Mouse (Mus musculus) embryo, embryonic 10 days (tissue): ENCODE data around the gene Tdrd12.
"Not testable (repeated sequence)": the region's sequence is repeated elsewhere in the genome, so short reads cannot be mapped to it uniquely, and the experiment has no call there.

ENCODE experiments used
- DNase-seq: peaks from one replicate; pipeline ENCODE4 v3.0.0-alpha.2; 2015; ENCODE audit warnings: low spot score

Tdrd12 gene

GRCm38 (mm10) chr7:35537562-35537961 lies at the start of gene Tdrd12:
Tdrd12 (minus strand) TSS chr7:35537745.
- DNase-seq, result no peak

- DNase-seq, result no peak
Measured at GRCm38 (mm10) chr7:35586906-35587445, 49.4 kb upstream of the Tdrd12 start.

GRCm38 (mm10) chr7:35586055-35586905 lies 48.7 kb upstream of the Tdrd12 start, which contains the start of gene Ankrd27:
Ankrd27 (plus strand) TSS chr7:35586244.
- peak; percentile 98 for DNase-seq

- DNase-seq, result peak; percentile 86
Measured at GRCm38 (mm10) chr7:35585191-35586054, 47.9 kb upstream of the Tdrd12 start, which contains the start of gene Rgs9bp. Rgs9bp (minus strand) TSS chr7:35585582.

GRCm38 (mm10) chr7:35584786-35585190 lies 47.2 kb upstream of the Tdrd12 start:
- DNase-seq, result peak; percentile 62

- no peak for DNase-seq
Measured at GRCm38 (mm10) chr7:35584068-35584785, 46.7 kb upstream of the Tdrd12 start.

- peak; percentile 38 for DNase-seq
Measured at GRCm38 (mm10) chr7:35583476-35584025, 46.0 kb upstream of the Tdrd12 start.

- peak; percentile 20 for DNase-seq
Measured at GRCm38 (mm10) chr7:35582719-35583118, 45.2 kb upstream of the Tdrd12 start.

GRCm38 (mm10) chr7:35579849-35580248 lies 42.3 kb upstream of the Tdrd12 start:
- DNase-seq, result peak; percentile 78

- DNase-seq, result not testable (repeated sequence)
Measured at GRCm38 (mm10) chr7:35570883-35571282, 33.3 kb upstream of the Tdrd12 start.

- not testable (repeated sequence) for DNase-seq
Measured at GRCm38 (mm10) chr7:35569724-35570123, 32.2 kb upstream of the Tdrd12 start.

- not testable (repeated sequence) for DNase-seq
Measured at GRCm38 (mm10) chr7:35565965-35566364, 28.4 kb upstream of the Tdrd12 start.

GRCm38 (mm10) chr7:35564872-35565271 lies 27.3 kb upstream of the Tdrd12 start:
- DNase-seq, result not testable (repeated sequence)

GRCm38 (mm10) chr7:35564067-35564865 lies 26.7 kb upstream of the Tdrd12 start:
- no peak for DNase-seq

GRCm38 (mm10) chr7:35563071-35563470 lies 25.5 kb upstream of the Tdrd12 start:
- no peak for DNase-seq

- DNase-seq, result no peak
Measured at GRCm38 (mm10) chr7:35559838-35560237, 22.3 kb upstream of the Tdrd12 start.

GRCm38 (mm10) chr7:35558681-35559080 lies 21.1 kb upstream of the Tdrd12 start:
- no peak for DNase-seq

GRCm38 (mm10) chr7:35557577-35557976 lies 20.0 kb upstream of the Tdrd12 start:
- DNase-seq, result no peak

GRCm38 (mm10) chr7:35556905-35557304 lies 19.4 kb upstream of the Tdrd12 start:
- no peak for DNase-seq

GRCm38 (mm10) chr7:35556205-35556603 lies 18.7 kb upstream of the Tdrd12 start, which contains the start of gene Nudt19:
Nudt19 (minus strand) TSS chr7:35556304.
- no peak for DNase-seq
